Mouse (Mus musculus): ENCODE results near the gene 2010111I01Rik.
"Not testable (repeated sequence)": the region's sequence is repeated elsewhere in the genome, so short reads cannot be mapped to it uniquely, and the experiment has no call there.

Gene 2010111I01Rik

GRCm38 (mm10) chr13:63083139-63083538 is 118.4 kb downstream of the 2010111I01Rik start:
- DNase-seq = not testable (repeated sequence)

DNA sequence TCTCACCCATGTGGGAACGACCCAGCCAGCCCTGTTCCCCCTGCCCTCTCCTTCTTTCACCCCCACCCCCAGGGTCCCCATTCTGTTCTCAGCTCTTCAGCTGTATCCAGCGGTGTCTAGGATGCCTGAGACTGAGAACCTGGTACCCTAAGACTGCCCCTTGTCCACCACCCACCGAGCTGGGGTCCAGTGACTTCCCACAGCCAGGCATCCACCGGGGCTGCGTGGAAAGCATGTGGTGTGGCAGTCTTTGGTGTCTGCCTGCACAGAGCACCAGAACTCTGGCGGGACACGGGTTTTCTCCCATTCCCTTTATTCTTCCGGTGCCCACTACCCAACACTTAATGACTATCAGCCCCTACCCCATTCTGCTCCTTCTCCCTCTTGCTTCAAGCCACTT is 119.0 kb downstream of the 2010111I01Rik start:
- DNase-seq = no peak

DNA sequence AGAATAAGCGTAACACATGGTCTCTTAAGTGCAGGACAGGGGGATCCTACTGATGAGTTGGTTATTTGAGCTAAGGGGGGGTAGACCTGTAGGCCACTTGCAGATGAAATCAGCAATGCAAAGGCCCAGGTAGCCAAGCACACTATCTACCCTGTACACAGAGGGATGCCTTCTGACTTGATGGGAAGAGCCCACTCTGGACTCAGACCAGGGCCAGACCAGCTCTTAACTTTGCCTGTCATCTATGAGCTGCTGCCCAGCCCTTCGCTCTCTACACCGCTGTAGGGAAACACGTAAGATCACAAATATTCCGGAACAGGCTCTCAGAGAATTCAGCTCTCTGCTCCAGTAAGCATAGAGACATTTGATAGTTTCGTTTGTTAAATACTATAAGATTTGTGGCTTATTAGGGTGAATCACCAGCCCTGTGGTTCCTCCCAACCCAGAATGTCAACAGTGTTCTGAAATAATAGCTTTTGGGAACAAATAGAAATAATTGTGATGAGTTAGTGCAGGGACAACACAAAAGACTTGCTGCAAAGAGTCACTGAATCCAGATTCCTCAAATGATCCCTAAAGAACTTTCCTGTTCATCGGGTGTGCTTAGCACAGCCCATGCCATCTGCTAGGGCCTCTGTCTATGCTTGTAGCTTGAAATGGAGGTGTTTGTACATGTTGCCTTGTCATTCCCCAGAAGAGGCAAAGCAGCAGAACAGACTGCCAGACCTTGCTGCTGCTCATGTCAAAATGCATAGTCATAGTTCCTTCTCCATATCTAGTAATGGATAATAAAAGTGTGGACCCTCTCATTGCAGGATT is 123.4 kb downstream of the 2010111I01Rik start:
- no peak for DNase-seq

- no peak for DNase-seq
Measured at GRCm38 (mm10) chr13:63089513-63089912, 124.8 kb downstream of the 2010111I01Rik start.

DNA sequence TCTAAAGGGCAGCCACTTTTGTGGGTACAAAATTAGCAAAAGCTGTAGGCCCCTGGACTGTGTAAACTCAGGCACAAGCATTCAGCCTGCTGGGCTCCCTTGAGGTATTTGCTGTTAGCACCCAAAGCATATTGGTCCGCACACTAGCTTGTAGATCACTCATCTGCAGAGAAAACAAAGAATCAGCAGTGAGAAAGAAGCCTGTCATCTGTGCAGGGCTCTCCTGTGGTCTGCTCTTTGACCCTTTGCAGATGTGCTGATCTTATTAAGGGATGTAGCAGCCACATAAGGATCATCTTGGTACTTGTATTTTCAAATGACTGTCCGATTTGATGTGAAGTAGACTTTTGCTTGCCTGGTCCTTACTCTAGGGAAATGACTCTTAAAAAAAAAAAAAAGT is 126.6 kb downstream of the 2010111I01Rik start:
- no peak for DNase-seq

GRCm38 (mm10) chr13:63092299-63092698 is 127.6 kb downstream of the 2010111I01Rik start:
- DNase-seq = no peak

GRCm38 (mm10) chr13:63092874-63093273 is 128.2 kb downstream of the 2010111I01Rik start:
- DNase-seq = no peak

DNA sequence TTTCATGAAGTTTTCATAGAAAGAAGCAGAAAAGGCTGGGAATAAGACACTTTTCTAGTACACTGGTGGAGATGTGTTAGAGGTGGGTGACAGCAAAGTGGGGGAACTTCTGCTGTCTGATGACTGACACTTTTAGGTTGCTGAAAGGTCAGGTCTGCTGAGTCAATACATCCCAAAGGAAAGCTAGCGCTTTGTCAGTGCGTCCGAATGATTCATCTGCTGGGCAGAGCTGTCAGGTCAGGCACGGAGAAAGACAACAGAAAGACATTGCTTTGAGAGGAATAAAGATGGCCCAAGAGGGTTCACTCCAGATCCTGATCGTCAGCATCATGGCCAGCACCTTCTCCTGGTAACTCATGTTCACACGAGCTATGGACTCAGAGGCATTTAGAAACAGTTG is 128.9 kb downstream of the 2010111I01Rik start:
- DNase-seq = no peak

DNA sequence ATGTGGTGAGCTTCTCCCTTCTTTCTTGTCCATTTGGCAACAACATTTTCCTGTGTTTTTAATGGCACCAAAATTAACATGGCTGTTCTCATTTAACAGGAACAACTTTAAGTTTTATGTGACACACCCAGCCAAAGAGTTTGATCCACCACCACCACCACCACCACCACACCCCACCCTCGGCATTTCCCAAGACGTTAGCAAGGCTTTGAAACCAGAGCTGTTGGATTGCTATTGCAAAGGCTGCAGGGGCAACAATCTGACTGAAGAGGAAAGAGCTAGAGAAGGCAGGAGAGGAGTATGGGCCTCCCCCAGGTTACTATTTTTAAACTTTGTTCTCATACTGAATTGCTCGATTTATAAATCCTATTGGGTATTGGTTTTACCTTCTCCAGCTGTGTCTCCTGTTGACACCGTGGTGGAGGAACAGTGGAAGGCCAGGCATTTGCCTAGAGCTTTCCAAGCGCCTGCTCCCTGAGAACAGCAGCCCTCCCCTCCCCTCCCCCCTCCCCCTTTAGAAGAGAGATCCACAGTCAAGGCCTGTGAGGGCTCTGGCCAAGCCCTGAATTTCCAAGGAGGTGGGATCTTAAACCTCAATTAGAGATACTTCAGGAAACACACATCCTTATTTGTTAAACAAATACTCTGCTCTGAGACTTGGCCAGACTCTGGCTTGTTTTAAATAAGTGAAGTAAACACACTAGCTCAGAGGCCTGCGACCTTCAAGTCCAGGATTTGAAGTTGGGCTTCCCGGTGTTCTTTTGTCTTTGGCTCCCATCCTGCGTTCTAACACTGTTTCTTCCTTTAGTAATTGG is 129.8 kb downstream of the 2010111I01Rik start:
- peak; percentile 46 for DNase-seq

DNA sequence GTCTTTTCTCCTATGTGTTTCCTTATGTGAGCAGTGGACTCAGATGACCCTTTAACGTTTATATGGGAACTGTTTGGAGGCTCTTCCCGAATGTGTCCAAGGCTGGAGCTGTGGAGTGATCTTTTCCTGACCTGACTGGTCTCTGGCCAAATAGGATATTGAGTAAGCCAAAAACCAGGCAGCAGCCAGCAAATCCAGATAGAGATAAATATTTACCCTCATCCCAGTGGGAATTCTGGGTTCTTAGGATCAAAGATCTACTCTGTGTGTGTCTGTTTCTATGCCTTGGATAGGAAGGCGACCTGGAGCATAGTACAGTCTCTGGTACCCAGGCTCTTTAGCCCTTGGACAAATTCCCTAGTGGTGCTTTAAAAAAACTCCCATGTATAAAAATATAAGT is 132.1 kb downstream of the 2010111I01Rik start:
- no peak for DNase-seq

DNA sequence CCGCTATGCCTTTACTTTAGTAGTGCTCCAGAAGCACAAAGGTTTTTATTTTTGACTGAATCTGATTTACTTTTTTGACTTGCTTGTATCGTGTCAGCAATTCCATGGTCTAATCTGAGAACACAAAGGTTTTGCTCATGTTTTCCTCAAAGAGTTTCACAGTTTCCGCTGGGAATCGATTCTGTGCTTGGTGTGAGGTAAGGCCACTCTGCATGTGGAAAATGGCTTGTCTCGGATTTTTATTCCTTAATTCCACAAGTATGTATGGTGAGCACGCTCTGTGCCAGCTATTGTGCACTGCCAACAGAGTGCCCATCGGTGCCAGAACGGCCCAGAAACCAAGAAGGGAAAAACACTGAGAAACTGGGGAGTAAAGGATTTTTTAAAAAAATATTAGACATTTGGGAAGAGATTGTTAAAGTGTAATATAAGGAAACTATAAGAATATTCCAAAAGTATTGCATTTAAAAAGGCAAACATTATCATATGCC is 132.8 kb downstream of the 2010111I01Rik start:
- DNase-seq = no peak

- no peak for DNase-seq
Measured at GRCm38 (mm10) chr13:63101761-63102160, 137.1 kb downstream of the 2010111I01Rik start.

DNA sequence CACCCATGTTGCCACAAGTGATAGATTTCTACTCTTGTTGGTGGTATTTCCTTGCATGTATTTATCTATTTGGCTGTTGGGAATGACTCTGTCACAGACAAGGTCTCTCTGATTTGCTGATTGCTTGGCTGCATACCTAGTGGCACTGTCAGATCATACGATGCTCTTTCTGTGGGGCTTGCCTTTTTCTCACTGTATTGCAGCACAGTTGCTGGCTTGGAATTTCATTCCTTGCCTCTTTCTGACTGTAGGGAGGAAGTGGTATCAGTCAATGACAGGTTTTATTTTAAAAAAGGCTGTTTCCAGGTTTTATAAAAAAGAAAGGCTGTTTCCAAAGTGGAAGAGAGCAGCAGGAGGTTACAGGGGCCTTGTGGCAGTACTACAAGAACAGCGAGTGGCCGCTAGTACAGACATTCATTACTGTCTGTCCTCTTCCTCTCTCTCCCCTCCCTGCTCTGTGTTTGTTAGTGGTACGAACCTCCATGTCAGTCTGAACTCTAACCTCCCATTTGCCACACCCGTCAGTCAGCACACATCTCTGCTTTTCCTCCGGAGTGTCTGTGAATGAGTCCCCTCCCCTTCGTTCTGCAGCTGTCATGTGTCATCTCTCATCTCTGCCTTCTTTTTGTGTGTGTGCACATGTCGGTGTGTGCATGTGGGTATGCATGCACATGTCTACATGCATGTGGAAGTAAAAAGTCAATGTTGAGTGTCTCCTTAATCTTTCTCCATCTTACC is 138.3 kb downstream of the 2010111I01Rik start:
- peak; percentile 8 for DNase-seq

GRCm38 (mm10) chr13:63106574-63106973 is 141.9 kb downstream of the 2010111I01Rik start:
- no peak for DNase-seq

DNA sequence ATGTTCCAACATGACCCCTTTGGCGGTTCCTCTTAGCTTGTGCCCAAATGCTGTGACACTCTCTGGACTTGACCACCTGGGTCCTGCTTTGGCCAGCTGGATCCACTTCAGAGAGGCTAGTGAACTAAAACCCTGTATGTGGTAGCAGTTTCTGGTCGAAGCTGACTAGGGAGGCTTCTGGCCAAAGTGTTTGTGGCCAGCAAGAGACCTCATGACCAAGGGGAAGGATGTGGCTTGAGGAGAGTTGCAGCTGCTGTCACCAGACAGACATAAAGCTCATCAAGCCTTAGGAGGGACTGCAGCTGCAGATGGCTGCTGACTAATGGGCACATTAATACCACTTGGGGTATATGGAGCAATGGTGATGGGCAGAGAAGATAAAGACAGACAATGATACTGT is 143.9 kb downstream of the 2010111I01Rik start:
- DNase-seq = no peak

GRCm38 (mm10) chr13:63111297-63112042 is 146.8 kb downstream of the 2010111I01Rik start:
- no peak for DNase-seq

GRCm38 (mm10) chr13:63112043-63112597 is 147.4 kb downstream of the 2010111I01Rik start:
- DNase-seq = no peak

DNA sequence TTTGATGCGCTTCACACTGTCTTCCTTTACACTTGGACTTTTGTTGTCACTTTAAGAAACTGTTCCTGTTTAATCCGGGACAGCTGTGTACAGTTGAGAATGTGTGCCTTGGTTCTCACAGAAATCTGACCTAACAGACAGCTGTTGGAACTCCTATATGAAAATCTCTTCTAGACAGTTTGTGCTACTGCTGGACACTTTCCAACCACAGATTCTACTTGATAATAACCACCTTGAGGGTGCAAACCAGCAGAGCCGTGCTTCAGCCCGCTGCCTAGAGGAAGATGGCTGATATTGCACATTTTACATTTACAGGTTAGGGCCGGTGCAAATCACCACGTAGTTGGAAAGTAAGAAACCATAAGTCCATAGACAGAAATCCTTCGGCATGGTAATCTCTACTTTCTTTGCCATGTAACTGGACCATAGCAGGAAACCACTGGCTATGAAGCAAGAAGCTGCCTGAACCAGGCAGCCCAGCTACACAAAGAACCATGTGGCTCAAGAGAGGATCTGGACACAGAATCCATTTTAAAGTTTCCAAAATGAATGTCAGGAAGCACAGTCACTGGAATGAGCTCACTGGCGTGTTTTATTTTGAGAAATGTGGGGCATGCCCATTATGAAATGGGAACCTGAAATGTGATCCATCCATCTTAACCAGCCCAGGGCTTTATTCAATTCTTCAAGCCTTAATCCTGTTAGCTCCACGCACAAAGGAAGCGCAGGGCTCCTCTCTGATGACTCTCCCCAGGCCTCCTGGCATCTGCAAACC is 148.1 kb downstream of the 2010111I01Rik start:
- peak; percentile 60 for DNase-seq

DNA sequence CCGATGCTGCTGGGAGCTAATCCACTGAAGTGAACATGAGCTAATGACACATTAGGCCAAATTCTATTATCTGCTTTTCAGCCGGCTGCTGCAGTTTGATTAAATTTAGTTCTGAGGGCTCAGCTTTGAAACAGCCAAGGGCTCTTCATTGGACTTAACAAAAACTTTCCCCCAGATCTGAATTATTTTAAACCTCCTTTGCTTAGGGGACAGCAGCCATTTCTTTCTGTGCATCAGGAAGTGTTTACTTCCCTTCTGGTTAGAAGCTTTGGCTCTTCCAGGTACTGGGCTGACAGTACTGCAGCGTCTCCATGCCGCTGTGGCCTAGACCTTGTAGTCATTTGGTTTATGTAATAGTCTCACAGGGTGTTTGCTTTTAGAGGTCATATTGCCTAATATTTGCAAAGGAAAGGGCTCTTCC is 149.2 kb downstream of the 2010111I01Rik start:
- DNase-seq = peak; percentile 46

GRCm38 (mm10) chr13:63115187-63115784 is 150.6 kb downstream of the 2010111I01Rik start:
- DNase-seq = no peak
